Mouse (Mus musculus): ENCODE data around the gene Nt5dc1. TPM values are rescaled to one million over a fixed set of nuclear protein-coding genes. Genes with fewer than 3 reads are reported as not detected.
"Not testable (repeated sequence)": the region's sequence is repeated elsewhere in the genome, so short reads cannot be mapped to it uniquely, and the experiment has no call there.

Gene Nt5dc1
- 5.1 and 5.9 TPM in 2 replicates for polyA plus RNA-seq (2016; fragmentation: Nextera tagmentation; extraction: Ambion mirVana)

DNA sequence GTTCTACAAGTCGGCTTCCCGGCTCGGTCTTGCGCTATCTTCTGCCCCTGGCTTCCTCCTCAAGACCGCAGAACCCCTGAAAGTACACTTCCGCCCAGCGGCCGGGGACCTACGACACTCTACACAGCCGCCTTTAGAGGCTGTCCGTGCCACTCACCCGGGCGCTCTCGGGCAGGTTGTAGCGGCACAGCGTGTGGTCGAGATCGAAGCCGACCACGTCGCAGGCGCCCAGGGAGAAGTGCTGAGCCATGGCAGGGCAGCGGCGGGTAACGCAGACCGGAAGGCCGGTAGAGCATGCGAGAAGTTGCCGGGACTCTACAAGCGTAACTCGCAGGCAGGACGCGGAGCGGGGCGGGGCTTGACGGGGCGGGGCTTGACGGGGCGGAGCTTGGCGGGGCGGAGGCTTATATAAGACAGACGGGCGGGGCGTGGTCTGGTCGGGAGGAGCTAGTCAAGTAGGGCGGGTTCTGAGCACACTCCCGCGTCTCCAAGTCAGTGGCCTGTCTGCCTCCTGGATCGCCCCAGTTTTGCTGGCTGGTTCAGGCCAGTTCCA is at the start of gene Nt5dc1:
Gene Nt5dc1 (minus strand): TSS at position 349 of the 553 bp plus-strand sequence.
- Histone ChIP-seq H3K27ac (peak within 1 kb of the TSS; percentile 49), H3K27me3 (no peaks in the 10 kb centered on the region), H3K9ac (peak within 1 kb of the TSS; percentile 63), H3K36me3 (no peaks in the 10 kb centered on the region), H3K4me3 (peak within 1 kb of the TSS; percentile 66), H3K4me1 (0 out of 2 replicates have a peak, but pooled peaks cover 3% of the 10 kb centered on the region), H3K4me2 (replicated peaks) (peak within 1 kb of the TSS; percentile 58), H3K9me3 (replicated peaks) (no peaks in the 10 kb centered on the region)
- WGBS: under 1% methylated on average over 49 of the region's 49 CpGs
- peak; percentile 98 for ATAC-seq (ENCODE audit: low FRiP score)

DNA sequence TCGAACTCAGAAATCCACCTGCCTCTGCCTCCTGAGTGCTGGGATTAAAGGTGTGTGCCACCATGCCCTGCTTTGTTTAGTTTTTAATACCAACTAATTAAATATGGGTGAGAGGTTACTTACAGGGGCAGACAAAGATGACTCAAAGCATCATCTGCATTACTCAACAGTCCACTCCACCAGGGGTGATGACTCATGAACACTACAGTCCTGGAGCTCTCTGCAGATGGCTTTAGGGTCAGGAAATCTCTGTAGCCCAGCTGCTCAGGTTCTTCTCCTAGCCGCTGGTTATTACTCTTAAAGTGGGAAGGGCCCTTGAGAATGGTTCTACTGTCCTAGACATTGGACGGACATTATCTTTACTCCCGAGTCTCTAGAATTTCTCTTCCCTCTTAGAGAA is 46.0 kb upstream of the Nt5dc1 start:
- Histone ChIP-seq H3K9ac (no peak overlapping the region), H3K4me1 (no peaks in the 10 kb centered on the region), H3K36me3 (no peaks in the 10 kb centered on the region), H3K9me3 (replicated peaks) (no peaks in the 10 kb centered on the region), H3K27me3 (no peaks in the 10 kb centered on the region), H3K4me2 (replicated peaks) (no peak overlapping the region), H3K27ac (no peak overlapping the region), H3K4me3 (no peak overlapping the region)
- ATAC-seq (ENCODE audit: low FRiP score): no peak
- WGBS: 89% methylated on average over 4 of the region's 4 CpGs

DNA sequence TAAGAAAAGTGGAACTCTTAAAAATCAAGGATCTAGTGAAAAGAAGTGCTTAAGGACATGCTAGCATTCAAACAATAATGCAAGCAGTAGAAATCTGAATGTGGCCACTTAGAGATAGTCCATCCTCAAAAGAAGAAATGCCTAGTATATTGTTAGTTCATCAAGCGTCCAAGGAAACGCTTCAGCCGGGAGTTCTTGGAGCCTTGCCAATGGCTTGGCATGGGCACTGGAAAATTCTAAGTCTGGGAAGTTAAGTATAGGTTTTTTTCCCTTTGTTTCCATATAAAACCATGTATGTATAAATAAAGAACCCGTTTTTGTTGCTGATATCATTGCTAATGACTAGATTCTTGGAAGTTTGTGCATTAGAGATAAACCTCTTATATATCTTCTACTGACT is 43.1 kb upstream of the Nt5dc1 start:
- WGBS: 75% methylated on average over 4 of the region's 4 CpGs
- Histone ChIP-seq H3K27ac (no peak overlapping the region), H3K9ac (no peak overlapping the region), H3K4me1 (no peaks in the 10 kb centered on the region), H3K4me2 (replicated peaks) (no peak overlapping the region), H3K36me3 (no peaks in the 10 kb centered on the region), H3K9me3 (replicated peaks) (no peaks in the 10 kb centered on the region), H3K4me3 (no peak overlapping the region), H3K27me3 (no peaks in the 10 kb centered on the region)
- ATAC-seq (ENCODE audit: low FRiP score): no peak

DNA sequence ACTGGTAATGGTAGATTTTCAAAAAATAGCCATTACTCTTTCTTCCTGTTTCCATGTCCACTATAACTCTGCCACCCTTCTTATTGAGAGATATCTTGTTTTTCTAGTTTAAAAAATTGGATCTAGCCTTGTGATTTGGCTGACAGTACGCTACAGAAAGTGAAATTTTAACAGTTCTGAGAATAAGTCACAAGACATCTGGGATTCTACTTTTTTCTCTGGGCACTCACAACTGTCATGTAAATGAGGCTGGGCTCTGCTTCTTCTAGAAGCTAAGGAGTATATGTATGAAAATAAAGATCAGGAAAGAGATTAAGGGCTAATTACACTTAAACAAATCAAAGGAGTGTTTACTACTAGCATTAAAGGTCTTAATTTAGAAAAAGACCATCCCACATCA is 31.1 kb upstream of the Nt5dc1 start:
- no peak overlapping the region for H3K4me2 ChIP-seq (replicated peaks)
- H3K9me3 ChIP-seq (replicated peaks): no peaks in the 10 kb centered on the region
- no peaks in the 10 kb centered on the region for H3K27me3 ChIP-seq
- no peak for ATAC-seq (ENCODE audit: low FRiP score)
- no peaks in the 10 kb centered on the region for H3K36me3 ChIP-seq
- no peak overlapping the region for H3K4me3 ChIP-seq
- H3K9ac ChIP-seq: no peak overlapping the region
- WGBS: 72% methylated on average over 1 of the region's 1 CpGs
- H3K4me1 ChIP-seq: no peaks in the 10 kb centered on the region
- no peak overlapping the region for H3K27ac ChIP-seq

DNA sequence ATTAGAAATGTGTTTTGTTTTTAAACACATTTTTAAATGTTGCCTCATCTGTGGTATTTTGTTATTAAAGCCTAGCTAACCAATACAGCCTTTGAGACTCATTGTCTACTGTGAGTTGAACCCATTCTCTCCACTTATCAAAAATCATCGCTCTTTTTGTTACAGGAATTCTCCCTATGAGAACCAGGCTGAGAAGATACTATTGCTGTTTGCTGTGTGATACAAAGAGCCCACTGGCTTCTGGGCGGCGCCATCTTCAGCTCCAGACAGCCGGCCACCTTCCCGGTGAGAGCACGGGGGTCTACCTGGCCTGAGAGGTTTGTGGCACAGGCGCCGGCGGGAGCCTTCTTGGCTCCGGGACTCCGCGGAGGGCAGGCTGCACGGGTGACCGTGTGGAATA is 15.8 kb upstream of the Nt5dc1 start:
- not testable (repeated sequence) for H3K27me3 ChIP-seq; H3K4me2 ChIP-seq (replicated peaks); ATAC-seq (ENCODE audit: low FRiP score); H3K9ac ChIP-seq; H3K27ac ChIP-seq; H3K9me3 ChIP-seq (replicated peaks); H3K4me1 ChIP-seq; H3K36me3 ChIP-seq; H3K4me3 ChIP-seq
- WGBS: 98% methylated on average over 6 of the region's 14 CpGs

DNA sequence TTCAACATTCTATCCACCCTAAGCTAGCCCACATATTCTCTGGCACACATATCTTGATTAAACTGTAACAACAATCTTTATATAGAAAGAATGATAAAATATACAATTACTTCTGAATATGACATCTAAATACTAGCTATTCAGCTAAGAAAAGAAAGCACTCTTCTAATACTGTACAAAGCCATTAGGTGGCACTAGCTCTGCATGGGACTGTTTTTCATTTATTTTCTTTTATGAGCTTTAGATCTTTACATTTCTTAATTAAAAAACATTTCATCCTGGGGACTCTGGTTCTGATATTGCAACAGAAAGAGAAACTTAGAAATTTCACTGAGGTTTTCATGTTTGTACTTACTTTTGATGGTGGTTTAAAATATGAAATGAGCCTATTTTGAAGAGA is 13.4 kb upstream of the Nt5dc1 start:
- H3K4me3 ChIP-seq: no peak overlapping the region
- H3K27ac ChIP-seq: no peak overlapping the region
- no peak for ATAC-seq (ENCODE audit: low FRiP score)
- H3K4me1 ChIP-seq: no peaks in the 10 kb centered on the region
- H3K9me3 ChIP-seq (replicated peaks): no peaks in the 10 kb centered on the region
- no peak overlapping the region for H3K9ac ChIP-seq
- no peak overlapping the region for H3K4me2 ChIP-seq (replicated peaks)
- no peaks in the 10 kb centered on the region for H3K27me3 ChIP-seq
- H3K36me3 ChIP-seq: no peaks in the 10 kb centered on the region

DNA sequence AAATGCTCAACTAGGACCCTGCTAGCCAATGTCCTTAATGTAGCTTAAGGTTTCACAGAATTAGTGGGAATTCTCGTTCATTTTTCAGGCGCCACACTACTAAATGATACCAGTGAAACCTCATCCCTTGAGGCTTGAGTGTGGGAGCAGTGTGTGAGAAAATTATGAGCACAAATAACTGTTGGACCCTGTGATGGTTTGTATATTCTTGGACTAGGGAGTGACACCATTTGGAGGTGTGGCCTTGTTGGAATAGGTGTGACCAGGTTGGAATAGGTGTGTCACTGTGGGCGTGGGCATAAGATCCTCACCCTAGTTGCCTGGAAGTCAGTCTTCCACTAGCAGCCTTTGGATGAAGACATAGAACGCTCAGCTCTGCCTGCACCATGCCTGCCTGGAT is 442 bp upstream of the Nt5dc1 start:
- not testable (repeated sequence) for H3K36me3 ChIP-seq; ATAC-seq (ENCODE audit: low FRiP score); H3K4me1 ChIP-seq; H3K27ac ChIP-seq; H3K9me3 ChIP-seq (replicated peaks); H3K9ac ChIP-seq; H3K27me3 ChIP-seq
- Histone ChIP-seq H3K4me3 (peak overlapping the region; percentile 66), H3K4me2 (replicated peaks) (peak overlapping the region; percentile 58)
- 80% methylated on average over 4 of the region's 4 CpGs for WGBS

DNA sequence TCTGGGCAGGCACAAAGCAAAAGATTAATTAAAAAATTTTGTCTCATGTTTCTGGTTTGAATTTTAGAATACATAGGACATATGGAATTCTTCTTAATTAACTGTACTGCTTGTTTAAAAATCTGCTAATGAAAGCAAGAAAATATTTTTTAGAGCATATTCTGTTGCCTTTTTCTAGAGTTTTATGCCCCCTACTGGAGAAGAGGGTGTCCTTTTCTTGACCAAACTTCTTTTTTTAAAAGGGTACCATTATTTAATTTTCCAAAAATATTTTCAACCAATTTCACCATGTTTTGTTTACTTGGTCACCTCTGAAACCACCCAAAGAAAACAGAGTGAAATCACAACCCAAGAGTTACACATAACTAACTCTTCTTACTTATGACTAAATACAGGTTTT is 19.1 kb downstream of the Nt5dc1 start:
- no peak overlapping the region for H3K9ac ChIP-seq

DNA sequence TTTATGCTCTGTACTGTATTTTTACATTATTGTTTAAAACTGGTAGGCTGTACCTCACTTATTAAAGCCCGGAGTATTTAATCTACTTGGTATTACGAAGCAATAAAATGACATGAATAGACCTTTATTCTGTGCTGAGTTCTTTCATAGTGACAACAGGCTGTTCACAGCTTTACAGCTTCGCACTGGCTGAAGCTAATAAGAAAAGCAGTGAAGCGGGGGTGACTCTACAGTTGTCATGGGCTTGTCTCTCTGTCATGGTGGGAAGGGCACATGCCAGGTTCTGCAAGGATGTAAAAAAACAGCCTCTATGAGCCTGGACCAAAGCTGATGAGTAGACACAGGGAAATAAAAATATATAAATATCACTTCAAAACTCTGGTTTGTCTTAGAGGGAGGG is 21.4 kb downstream of the Nt5dc1 start:
- no peak overlapping the region for H3K9ac ChIP-seq
- ATAC-seq (ENCODE audit: low FRiP score): no peak
- no peak overlapping the region for H3K4me3 ChIP-seq
- H3K4me2 ChIP-seq (replicated peaks): no peak overlapping the region
- H3K27me3 ChIP-seq: no peaks in the 10 kb centered on the region
- H3K27ac ChIP-seq: no peak overlapping the region
- no peaks in the 10 kb centered on the region for H3K36me3 ChIP-seq
- no peaks in the 10 kb centered on the region for H3K4me1 ChIP-seq
- WGBS: 68% methylated on average over 4 of the region's 4 CpGs
- no peaks in the 10 kb centered on the region for H3K9me3 ChIP-seq (replicated peaks)

More for the DNA sequence above, 19.1 kb downstream of the Nt5dc1 start:
- Histone ChIP-seq H3K27me3 (no peaks in the 10 kb centered on the region), H3K4me1 (no peaks in the 10 kb centered on the region), H3K36me3 (0 out of 2 replicates have a peak, but pooled peaks cover 8% of the 10 kb centered on the region), H3K27ac (no peak overlapping the region), H3K4me3 (no peak overlapping the region), H3K9me3 (replicated peaks) (no peaks in the 10 kb centered on the region), H3K4me2 (replicated peaks) (no peak overlapping the region)
- ATAC-seq (ENCODE audit: low FRiP score): no peak

DNA sequence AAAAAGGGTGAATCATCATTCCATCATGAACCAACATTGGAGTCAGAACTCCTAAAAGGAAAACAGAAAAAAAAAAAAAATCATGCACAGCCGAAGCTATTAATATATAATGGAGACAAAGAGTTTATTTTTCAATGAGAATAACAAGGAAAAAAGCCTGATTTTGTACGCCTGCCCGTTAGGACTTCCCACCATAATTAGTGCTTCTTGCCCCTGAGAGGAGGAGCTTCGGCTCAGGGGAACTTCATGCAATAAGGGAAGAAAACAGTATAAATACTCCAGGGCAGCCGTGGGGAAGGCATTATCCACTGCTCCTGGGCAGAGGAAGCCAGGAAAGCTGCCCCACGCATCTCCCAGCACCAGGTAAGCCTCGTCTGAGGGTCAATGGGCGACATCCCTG is 28.7 kb downstream of the Nt5dc1 start, which contains the start of gene Col10a1:
Gene Col10a1 (plus strand): TSS at position 301 of the 400 bp plus-strand sequence.
- no peaks in the 10 kb centered on the region for H3K36me3 ChIP-seq
- no peak within 1 kb of the TSS for H3K4me3 ChIP-seq
- H3K4me2 ChIP-seq (replicated peaks): no peak within 1 kb of the TSS
- no peak within 1 kb of the TSS for H3K9ac ChIP-seq
- H3K4me1 ChIP-seq: no peaks in the 10 kb centered on the region
- no peak within 1 kb of the TSS for H3K27ac ChIP-seq
- no peaks in the 10 kb centered on the region for H3K9me3 ChIP-seq (replicated peaks)
- WGBS: 79% methylated on average over 8 of the region's 8 CpGs
- no peaks in the 10 kb centered on the region for H3K27me3 ChIP-seq
- ATAC-seq (ENCODE audit: low FRiP score): no peak

DNA sequence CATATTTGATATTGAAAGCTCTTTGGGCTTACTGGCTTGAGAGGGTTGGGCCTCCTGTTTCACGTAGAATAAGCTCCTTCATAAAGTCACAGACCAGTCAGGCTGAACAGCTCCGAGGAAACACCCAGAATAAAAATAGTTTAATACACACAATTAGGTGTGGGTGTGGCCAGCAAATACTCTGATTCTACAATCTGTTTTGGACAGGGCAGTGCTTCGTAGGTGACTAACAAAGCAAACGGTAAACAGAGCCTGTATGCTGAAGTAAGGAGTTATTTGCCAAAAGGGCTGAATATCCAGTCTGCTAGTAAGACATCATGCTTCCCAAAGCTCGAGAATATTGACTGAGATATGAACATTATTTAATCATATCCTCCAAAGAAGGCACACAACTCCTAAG is 32.7 kb downstream of the Nt5dc1 start:
- Histone ChIP-seq H3K27ac (no peak overlapping the region), H3K4me2 (replicated peaks) (no peak overlapping the region), H3K4me3 (no peak overlapping the region), H3K27me3 (no peaks in the 10 kb centered on the region), H3K4me1 (no peaks in the 10 kb centered on the region), H3K9ac (no peak overlapping the region), H3K36me3 (no peaks in the 10 kb centered on the region), H3K9me3 (replicated peaks) (no peaks in the 10 kb centered on the region)
- no peak for ATAC-seq (ENCODE audit: low FRiP score)
- WGBS: 92% methylated on average over 5 of the region's 5 CpGs

DNA sequence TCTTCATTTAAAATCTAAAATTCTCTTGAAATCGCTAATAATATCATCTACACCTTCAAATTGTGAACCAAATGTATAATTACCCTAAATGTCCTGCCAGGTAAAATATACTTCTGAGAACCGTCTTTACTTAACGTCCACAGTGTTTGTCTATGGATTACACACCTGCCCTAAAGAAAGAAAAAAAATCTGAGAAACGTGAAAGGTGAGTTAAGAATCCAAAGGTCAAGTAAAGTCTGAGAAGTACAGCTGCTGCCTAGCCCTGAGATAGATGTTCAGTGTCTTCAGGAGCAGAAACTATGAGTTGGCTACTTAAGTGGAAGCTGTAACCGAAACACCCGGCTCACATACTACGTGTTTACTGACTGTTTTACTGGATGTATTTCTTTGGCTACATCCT is 45.0 kb downstream of the Nt5dc1 start:
- 89% methylated on average over 7 of the region's 7 CpGs for WGBS
- Histone ChIP-seq H3K4me2 (replicated peaks) (no peak overlapping the region), H3K27me3 (no peaks in the 10 kb centered on the region), H3K9me3 (replicated peaks) (no peaks in the 10 kb centered on the region), H3K36me3 (no peaks in the 10 kb centered on the region), H3K4me1 (no peaks in the 10 kb centered on the region), H3K4me3 (no peak overlapping the region), H3K9ac (no peak overlapping the region), H3K27ac (no peak overlapping the region)
- ATAC-seq (ENCODE audit: low FRiP score): no peak

DNA sequence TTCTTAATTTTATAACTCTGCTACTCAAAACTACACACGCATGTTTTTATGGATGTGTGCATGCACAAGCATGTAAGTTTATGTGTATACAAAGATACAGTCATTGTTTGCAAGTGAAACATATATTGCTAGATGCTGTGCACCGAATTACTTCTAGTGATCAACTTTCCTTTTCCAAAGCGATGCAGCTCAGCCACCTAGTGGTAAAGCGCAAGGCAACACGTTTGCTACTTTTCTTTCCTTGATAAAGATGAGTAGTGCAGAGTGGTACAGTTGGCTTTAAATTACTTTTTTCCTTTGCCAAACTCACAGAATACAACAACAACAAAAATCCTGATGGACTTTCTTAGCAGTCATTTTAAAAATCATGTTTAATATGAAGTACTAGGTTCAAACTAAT is 50.2 kb downstream of the Nt5dc1 start:
- Histone ChIP-seq H3K4me3 (no peak overlapping the region), H3K4me1 (no peaks in the 10 kb centered on the region), H3K27ac (no peak overlapping the region), H3K36me3 (no peaks in the 10 kb centered on the region), H3K9ac (no peak overlapping the region), H3K27me3 (no peaks in the 10 kb centered on the region), H3K4me2 (replicated peaks) (no peak overlapping the region), H3K9me3 (replicated peaks) (no peaks in the 10 kb centered on the region)
- no peak for ATAC-seq (ENCODE audit: low FRiP score)
- WGBS: 72% methylated on average over 5 of the region's 5 CpGs
